Mouse (Mus musculus) liver, embryonic 14.5 days (tissue): Measurements from ENCODE around the gene Pcyt1a.

Source experiments
- CTCF ChIP-seq: IDR thresholded peaks from 2 replicates; pipeline ENCODE4 v1.5.1; 2016; ENCODE audit warnings: antibody characterized with exemption, low read depth, control low read depth
- EP300 ChIP-seq: IDR thresholded peaks from 2 replicates; pipeline ENCODE4 v1.6.1; 2016; ENCODE audit warnings: antibody characterized with exemption, low read depth

DNA sequence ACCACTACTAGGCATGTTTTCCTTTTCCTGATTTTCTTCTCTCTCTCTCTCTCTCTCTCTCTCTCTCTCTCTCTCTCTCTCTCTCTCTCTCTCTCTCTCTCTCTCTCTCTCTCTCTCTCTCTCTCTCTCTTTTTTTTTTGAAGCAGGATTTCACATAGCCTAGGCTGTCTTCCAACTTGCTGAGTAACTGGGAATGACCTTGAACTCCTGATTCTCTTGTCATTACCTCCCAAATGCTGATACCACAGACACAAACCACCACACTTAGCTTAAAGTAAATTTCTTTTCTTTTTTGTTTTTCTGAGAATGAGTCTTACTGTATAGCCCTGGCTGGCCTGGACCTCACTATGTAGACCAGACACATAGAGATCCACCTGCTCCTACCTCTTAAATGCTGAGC, 4.0 kb downstream of the Pcyt1a start:
- no peak for TF ChIP-seq CTCF
- no peak for TF ChIP-seq EP300
